Mouse (Mus musculus): Measurements from ENCODE around the gene Prdx4.
"Not testable (repeated sequence)": the region's sequence is repeated elsewhere in the genome, so short reads cannot be mapped to it uniquely, and the experiment has no call there.

Gene Prdx4

GRCm38 (mm10) chrX:155340654-155341053 is at the start of gene Prdx4:
TSS of gene Prdx4 (minus strand) at chrX:155340754.
- no peak for DNase-seq (ENCODE audit: low spot score)

- DNase-seq (ENCODE audit: low spot score), result peak; percentile 16
These were observed 36.0 kb upstream of the Prdx4 start for GRCm38 (mm10) chrX:155376538-155376937.

- DNase-seq (ENCODE audit: low spot score), result peak; percentile 17
These were observed 34.9 kb upstream of the Prdx4 start for GRCm38 (mm10) chrX:155375458-155375857.

- not testable (repeated sequence) for DNase-seq (ENCODE audit: low spot score)
These were observed 29.6 kb upstream of the Prdx4 start for GRCm38 (mm10) chrX:155370110-155370509.

- no peak for DNase-seq (ENCODE audit: low spot score)
These were observed 24.5 kb upstream of the Prdx4 start for GRCm38 (mm10) chrX:155365095-155365494.

GRCm38 (mm10) chrX:155346249-155346648 is 5.7 kb upstream of the Prdx4 start:
- no peak for DNase-seq (ENCODE audit: low spot score)

- DNase-seq (ENCODE audit: low spot score), result peak; percentile 83
These were observed 2.4 kb downstream of the Prdx4 start for GRCm38 (mm10) chrX:155337905-155338721.

GRCm38 (mm10) chrX:155337567-155337904 is 3.0 kb downstream of the Prdx4 start:
- DNase-seq (ENCODE audit: low spot score), result no peak

GRCm38 (mm10) chrX:155318005-155318404 is 22.5 kb downstream of the Prdx4 start:
- DNase-seq (ENCODE audit: low spot score), result peak; percentile 48

GRCm38 (mm10) chrX:155306390-155306789 is 34.2 kb downstream of the Prdx4 start:
- no peak for DNase-seq (ENCODE audit: low spot score)

- DNase-seq (ENCODE audit: low spot score), result no peak
These were observed 60.0 kb downstream of the Prdx4 start for GRCm38 (mm10) chrX:155280427-155281044.

- no peak for DNase-seq (ENCODE audit: low spot score)
These were observed 62.1 kb downstream of the Prdx4 start for GRCm38 (mm10) chrX:155278483-155278882.
